Mouse (Mus musculus): ENCODE data around the gene Acer2. TPM values are rescaled to one million over a fixed set of nuclear protein-coding genes. Genes with fewer than 3 reads are reported as not detected.

Gene Acer2
- polyA plus RNA-seq, 1 experiment = 0.02 TPM

DNA sequence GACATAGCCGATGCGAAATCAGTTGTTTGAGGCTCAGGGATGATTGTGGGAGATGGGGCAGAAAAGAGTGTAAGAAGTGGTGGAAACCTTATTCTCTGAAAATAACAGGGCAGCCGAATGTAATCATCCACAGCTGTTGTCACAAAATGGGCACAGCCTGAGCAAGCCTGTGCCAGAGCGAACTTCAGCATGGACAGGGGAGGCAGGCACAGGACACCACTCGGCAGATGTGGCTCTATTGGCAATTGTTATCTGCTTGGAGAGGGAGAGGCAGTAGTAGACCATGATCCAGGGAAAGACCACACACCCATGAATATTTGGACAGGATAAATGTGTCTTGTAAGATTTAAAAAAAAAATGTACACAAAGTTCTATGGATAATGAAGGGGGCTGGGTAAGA is 103.1 kb downstream of the Acer2 start:
- Histone ChIP-seq H3K4me1 (ENCODE audit: control insufficient read depth) (no peaks in the 10 kb centered on the region), H3K27me3 (ENCODE audit: control insufficient read depth) (no peaks in the 10 kb centered on the region), H3K4me3 (replicated peaks) (no peak overlapping the region), H3K9me3 (ENCODE audit: control insufficient read depth, low read length) (0 out of 2 replicates have a peak, but pooled peaks cover 3% of the 10 kb centered on the region), H3K36me3 (ENCODE audit: control insufficient read depth) (no peaks in the 10 kb centered on the region)
- no peak for TF ChIP-seq GATA1 (IDR thresholded peaks at IDR 0.05; ENCODE audit: low read length)
- no peak for TF ChIP-seq TAL1 (IDR thresholded peaks at IDR 0.05; ENCODE audit: low read length)

Other genes starting within 250 kb of the Acer2 start
- 9.5 and 11.1 TPM in 2 replicates for gene Plin2, start 204.3 kb upstream of the Acer2 start, polyA plus RNA-seq (2012)
- 0.02 and 0.13 TPM in 2 replicates for gene Dennd4c, start 125.8 kb upstream of the Acer2 start, polyA plus RNA-seq (2012)
- gene Rps6, start 17.0 kb upstream of the Acer2 start, polyA plus RNA-seq (2012) = 62.6 and 64.6 TPM in 2 replicates